Mouse (Mus musculus) left cerebral cortex, postnatal 4 days (tissue): ENCODE measurements at regions not wholly inside any gene's neighbourhood (a gene's known extent, or its start where the extent isn't known, plus 50 kb on each side); places are given as distances from the start of the nearest gene placed in this dataset.
A peak's percentile ranks its signal among the peaks of the same experiment; 100 is the strongest.

ENCODE experiments used
- DNase-seq: peaks from one replicate; pipeline ENCODE4 v3.0.0-alpha.2; 2022
- intact Hi-C: fragments of 180-260 bp; cut with DNase I; formaldehyde crosslinking; loops from one replicate; pipeline ENCODE4 v1.15.1; 2025

DNA sequence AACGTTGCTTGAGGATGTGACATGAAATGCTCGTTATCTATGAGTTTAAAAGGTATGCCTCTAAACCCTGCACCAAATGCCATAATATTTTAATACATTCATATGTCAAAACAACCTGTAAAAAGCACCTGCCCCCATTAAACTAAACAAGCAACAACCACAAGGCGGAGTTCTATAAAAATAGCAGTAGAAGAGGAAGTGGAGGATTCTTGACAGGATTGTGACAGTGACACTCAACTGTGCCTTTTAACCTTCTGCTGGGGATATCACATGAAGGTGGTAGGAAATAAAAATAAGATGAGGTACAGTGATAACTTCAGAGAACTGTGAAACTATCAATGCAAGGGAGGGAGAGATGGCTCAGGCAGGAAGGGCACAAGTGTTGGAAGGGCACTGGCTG lies 58.6 kb upstream of the Dbx2 start:
- no peak for DNase-seq
- intact Hi-C loops, result no loop called here

DNA sequence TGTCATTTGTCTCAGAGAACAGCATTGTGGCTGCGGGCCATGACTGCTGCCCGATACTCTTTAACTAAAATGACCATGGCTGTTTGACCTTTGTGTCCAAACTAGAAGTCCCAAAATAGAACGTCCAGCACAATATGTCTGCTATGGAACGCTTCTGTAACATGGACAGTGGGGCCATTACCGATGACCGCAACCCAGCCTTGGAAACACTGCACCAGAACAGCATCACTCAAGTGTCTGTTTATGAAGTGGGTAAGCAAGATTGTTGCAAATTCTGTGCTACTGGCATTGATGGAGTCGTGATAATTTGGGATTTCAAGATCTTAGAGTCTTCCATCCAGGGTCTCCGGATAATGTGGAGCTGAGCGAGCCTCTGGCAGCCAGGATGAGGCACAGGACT lies 60.2 kb upstream of the Dbx2 start:
- intact Hi-C loops, result no loop called here
- no peak for DNase-seq

DNA sequence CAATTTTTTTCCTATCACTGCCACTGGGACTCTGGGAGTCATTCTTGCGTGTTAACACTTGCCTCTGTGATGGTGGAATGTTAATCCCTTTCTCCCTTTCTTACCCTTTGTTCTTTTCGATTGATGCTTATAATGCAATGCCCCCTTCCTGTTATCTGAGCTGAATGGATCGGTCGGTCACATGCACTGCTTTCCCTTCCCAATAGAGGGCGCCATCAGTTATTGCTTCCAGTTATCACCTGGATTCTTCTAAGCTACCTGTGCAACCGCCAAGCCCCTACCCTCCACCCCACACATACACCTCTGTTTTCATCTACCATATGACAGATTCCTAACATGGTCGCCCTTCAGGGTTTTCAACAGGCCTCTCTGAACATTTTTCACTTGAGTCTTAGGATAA lies 66.9 kb upstream of the Ano6 start:
- no peak for DNase-seq
- intact Hi-C loops, result no loop called here

DNA sequence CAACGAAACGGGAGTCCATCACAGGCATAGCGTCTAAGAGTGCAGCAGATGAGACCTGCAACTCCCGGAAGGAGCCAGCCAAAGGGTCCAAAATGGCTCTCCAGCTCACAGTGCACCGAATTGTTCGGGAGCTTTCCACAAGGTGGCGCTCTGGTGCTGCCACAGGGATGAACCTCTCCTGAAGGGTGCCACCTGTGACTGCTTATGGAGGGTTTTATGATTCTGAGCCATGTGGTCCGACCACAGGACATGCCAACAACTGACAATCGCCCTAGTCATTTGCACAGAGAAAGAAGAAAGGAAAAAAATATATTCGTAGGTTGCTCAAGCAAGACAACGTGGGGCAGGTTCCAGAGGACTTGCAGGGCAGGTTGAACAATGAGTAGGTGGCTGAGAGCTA lies 64.8 kb upstream of the Ano6 start:
- intact Hi-C loops, result no loop called here
- peak; percentile 89 for DNase-seq

DNA sequence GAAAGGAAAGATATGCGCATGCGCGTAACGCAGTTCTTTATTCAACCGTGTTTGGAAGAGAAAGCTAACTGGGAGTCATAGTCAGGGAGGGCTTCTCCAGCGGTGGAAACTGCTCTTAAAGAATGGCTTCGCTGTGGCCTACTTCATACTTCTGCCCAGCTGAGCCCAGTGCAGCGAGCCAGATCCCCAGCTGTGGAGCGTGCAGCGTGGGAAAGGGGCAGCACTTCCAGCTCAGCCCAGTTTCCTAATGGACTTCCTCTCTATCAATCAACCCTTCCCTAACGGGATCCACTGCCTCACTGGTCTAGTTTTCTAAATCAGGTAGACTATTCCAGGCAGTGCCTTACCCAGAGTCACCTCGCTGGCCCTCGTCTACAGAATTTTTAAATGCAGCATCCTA lies 64.1 kb upstream of the Ano6 start:
- intact Hi-C loops, result no loop called here
- DNase-seq, result no peak

DNA sequence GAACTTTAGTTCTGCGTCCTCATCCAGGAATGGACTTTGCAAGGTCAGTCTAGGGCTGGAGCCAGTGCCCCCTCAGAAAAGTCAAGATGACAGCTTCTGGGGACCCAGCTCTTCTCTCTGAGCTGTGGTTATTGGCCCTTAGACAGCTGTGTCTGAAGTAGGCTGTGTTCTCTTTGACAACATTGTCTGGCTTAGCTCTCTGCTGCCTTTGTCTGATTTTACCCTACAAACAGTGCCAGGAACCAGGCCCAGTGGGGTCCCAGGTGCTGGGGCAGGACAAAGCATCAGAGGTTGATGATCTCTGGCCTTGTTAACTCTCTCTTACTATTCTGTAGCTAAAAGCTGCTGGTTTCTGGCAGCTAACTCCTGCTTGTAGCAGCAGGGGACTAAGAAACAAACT lies 54.9 kb upstream of the Ano6 start:
- no peak for DNase-seq
- intact Hi-C loops, result no loop called here
